ENCODE assay signal across 22 mouse cellular contexts in genomic region chr6:129507024-129507423, GRCm38 (mm10). TPM values are rescaled to one million over a fixed set of nuclear protein-coding genes. Genes with fewer than 3 reads are reported as not detected.
DNase-seq lines count a peak whose midpoint lies in the region; ATAC-seq and TF ChIP-seq lines count a peak whose summit lies in the region.
"Had no signal": no experiment of that assay in that cellular context is flagged by ENCODE, and none has a peak within 500 bp of the region (broad histone marks: within the 10 kb centered on the region; RNA-seq: fewer than 3 reads in every experiment).

Gene Olr1 (minus strand): TSS chr6:129507165.

- H3K4me3 ChIP-seq in MEL (ENCODE audit: control insufficient read depth in 1 of 2, insufficient read depth in 1 of 2, low read depth in 2 of 2, low read length in 2 of 2): no peak within 1 kb of the TSS
- H3K4me3 ChIP-seq: erythroblast, embryonic 14.5 days; limb, embryonic 10.5 days; liver, embryonic 13.5 days; megakaryocyte, embryonic 14.5 days; neural tube, embryonic 13.5 days had no signal

- TF ChIP-seq RAD21 in MEL (IDR thresholded peaks at IDR 0.05; ENCODE audit: low read depth, low read length): no peak

- H3K36me3 ChIP-seq in MEL (ENCODE audit: control insufficient read depth in 1 of 2, insufficient read depth in 2 of 2, low read length in 2 of 2): peaks cover 0 to 2% of the 10 kb centered on the region in 2 experiments; a peak in 1 of 4 replicates
- H3K36me3 ChIP-seq: limb, embryonic 10.5 days; liver, embryonic 13.5 days; neural tube, embryonic 13.5 days had no signal

- ATAC-seq in hematopoietic stem cell, adult 5-6 weeks (replicated peaks in 1 of 2; ENCODE audit: insufficient read depth in 1 of 2, low FRiP score in 2 of 2, low TSS enrichment in 1 of 2, low read depth in 1 of 2, poor library complexity in 2 of 2, severe bottlenecking in 2 of 2): peak; percentile 37 to 79; a peak in 2 of 4 replicates
- ATAC-seq: activated CD4-positive, CD25-positive, alpha-beta regulatory T cell, adult 4 months; forebrain, embryonic 16.5 days; midbrain, embryonic 16.5 days had no signal

- no peaks in the 10 kb centered on the region for H3K9me3 ChIP-seq in MEL (replicated peaks; ENCODE audit: insufficient read depth, low read length)
- H3K9me3 ChIP-seq: limb, embryonic 10.5 days; liver, embryonic 13.5 days; megakaryocyte, embryonic 14.5 days; neural tube, embryonic 13.5 days had no signal

- TF ChIP-seq EP300 in MEL (IDR thresholded peaks at IDR 0.05; ENCODE audit: low read depth in 1 of 2, low read length in 2 of 2): peak; percentile 57 to 61; a peak in 3 of 4 replicates

- no peak for TF ChIP-seq CTCF in MEL (IDR thresholded peaks at IDR 0.05 in 2 of 3, conservative IDR thresholded peaks at IDR 0.05 in 1 of 3; ENCODE audit: control insufficient read depth in 1 of 3, insufficient read depth in 1 of 3, low read depth in 2 of 3, low read length in 3 of 3, poor library complexity in 1 of 3, severe bottlenecking in 1 of 3)

- peaks cover 0 to 2% of the 10 kb centered on the region in 2 experiments; a peak in 1 of 4 replicates for H3K4me1 ChIP-seq in MEL (ENCODE audit: control insufficient read depth in 1 of 2, insufficient read depth in 2 of 2, low read length in 2 of 2)
- H3K4me1 ChIP-seq: liver, embryonic 13.5 days; neural tube, embryonic 13.5 days had no signal

- no peak within 1 kb of the TSS for H3K9ac ChIP-seq in MEL (ENCODE audit: control insufficient read depth, low read depth, low read length, poor library complexity, severe bottlenecking)
- H3K9ac ChIP-seq: liver, embryonic 13.5 days; neural tube, embryonic 13.5 days had no signal

- DNase-seq in frontal cortex, postnatal 36 days (ENCODE audit: low spot score in 2 of 2): peak; percentile 13 to 28
- DNase-seq in frontal cortex, postnatal 25 days (ENCODE audit: low spot score in 2 of 2): no peak
- DNase-seq in 3134 (ENCODE audit: extremely low read depth, insufficient read length, low spot score) (peak; percentile 13), MEL (ENCODE audit: low read depth, low spot score) (peak; percentile 64)
- no peak for DNase-seq in embryo, embryonic 11 days
- no peak for DNase-seq in thymus, postnatal 14 days
- no peak for DNase-seq in urinary bladder, postnatal 25 days (ENCODE audit: low spot score)
- DNase-seq: cerebellum, postnatal 10 days; gastrocnemius, postnatal 14 days; heart, postnatal 14 days; liver, embryonic 13.5 days; retina, postnatal 1 day had no signal

- TF ChIP-seq POLR2A in MEL (IDR thresholded peaks at IDR 0.05; ENCODE audit: control insufficient read depth in 1 of 2, insufficient read depth in 1 of 2, low read depth in 1 of 2, low read length in 2 of 2, poor library complexity in 1 of 2): no peak

- no peak within 1 kb of the TSS for H3K27ac ChIP-seq in MEL (ENCODE audit: control insufficient read depth, low read depth, low read length)
- H3K27ac ChIP-seq: limb, embryonic 10.5 days; liver, embryonic 13.5 days; neural tube, embryonic 13.5 days had no signal

- H3K27me3 ChIP-seq in MEL (ENCODE audit: control insufficient read depth in 1 of 2, insufficient read depth in 2 of 2, low read length in 2 of 2): no peaks in the 10 kb centered on the region; a peak in 2 of 4 replicates
- H3K27me3 ChIP-seq: liver, embryonic 13.5 days; megakaryocyte, embryonic 14.5 days; neural tube, embryonic 13.5 days had no signal

- no peaks in the 10 kb centered on the region for H3K79me2 ChIP-seq in MEL (ENCODE audit: control insufficient read depth, insufficient read depth, low read length, poor library complexity)

TF ChIP-seq in MEL, 35 proteins besides CTCF, POLR2A, EP300 and RAD21:
- TF ChIP-seq MAX (IDR thresholded peaks at IDR 0.05; ENCODE audit: low read length) (peak; percentile 57; the same call in 1 of the 2 replicates), GATA1 (IDR thresholded peaks at IDR 0.05; ENCODE audit: low read depth, low read length) (peak; percentile 74), BHLHE40 (IDR thresholded peaks at IDR 0.05; ENCODE audit: borderline replicate concordance, low read depth, low read length) (no peak), POLR2AphosphoS5 (IDR thresholded peaks at IDR 0.05; ENCODE audit: borderline replicate concordance, low read depth, low read length) (no peak), MYB (IDR thresholded peaks at IDR 0.05; ENCODE audit: low read depth, low read length) (peak; percentile 74), SIN3A (IDR thresholded peaks at IDR 0.05; ENCODE audit: low read length) (peak; percentile 46; the same call in 1 of the 2 replicates), RCOR1 (IDR thresholded peaks at IDR 0.05; ENCODE audit: low read depth, low read length) (0 out of 2 replicates have a peak, but pooled peaks have one; percentile 9), JUND (IDR thresholded peaks at IDR 0.05; ENCODE audit: low read depth, low read length) (0 out of 2 replicates have a peak, but pooled peaks have one; percentile 56), MAFK (IDR thresholded peaks at IDR 0.05; ENCODE audit: borderline replicate concordance, low read depth, low read length) (no peak)
TF ChIP-seq in MEL: peak in this region for 6.

RNA-seq across cellular contexts. Expression of gene Olr1, which starts in this region (rescaled TPM):
- 0.03 TPM in 1 of 2 replicates, not detected in the other for total RNA-seq in MEL (2012; rRNA removed)
- under 1 TPM in 1 of 2 experiments, not detected in 1; 0.06 TPM for polyA plus RNA-seq in MEL (2012; ENCODE audit: insufficient read depth in 1 of 2, insufficient read length in 2 of 2, low read depth in 1 of 2, low replicate concordance in 2 of 2, missing spikeins in 1 of 2)
- 0.55 and 6.5 TPM in 2 replicates for total RNA-seq in hematopoietic stem cell, adult 5-6 weeks (2017)
- total RNA-seq: gastrocnemius, postnatal 14 days; left cerebral cortex, adult 18-20 months had no signal
- polyA plus RNA-seq: erythroblast, embryonic 14.5 days; forebrain, embryonic 16.5 days; kidney, embryonic 14.5 days; limb, embryonic 10.5 days; midbrain, embryonic 16.5 days had no signal

Comparison
In these comparisons a context has a peak if more than half of its experiments do, and no peak if none do; other contexts are left out.
1. DNase-seq: peak in frontal cortex, postnatal 36 days (2 of 2) and 3134 (single experiment); none in frontal cortex, postnatal 25 days (0 of 2), embryo, embryonic 11 days (single experiment), thymus, postnatal 14 days (single experiment) and urinary bladder, postnatal 25 days (single experiment).
2. Peak in DNase-seq in MEL; RNA of the gene not detected or under 1 TPM.